Mouse (Mus musculus) heart, embryonic 13.5 days (tissue): Measurements from ENCODE around the gene Mapkbp1. TPM values are rescaled to one million over a fixed set of nuclear protein-coding genes. Genes with fewer than 3 reads are reported as not detected.

Source experiments
- ATAC-seq: fragments of 200-750 bp; cut with Nextera tagmentation; 2 replicates; pipeline ENCODE4 v1.8.0; 2017; ENCODE audit warnings: moderate TSS enrichment; ENCODE audit not compliant: insufficient number of reproducible peaks, low FRiP score, low TSS enrichment; ENCODE audit errors: extremely low read depth
- H3K27ac ChIP-seq: fragments of 300-500 bp; sonication (generic); replicated peaks from 2 replicates; pipeline ENCODE4 v1.5.1; 2015; ENCODE audit warnings: moderate library complexity, mild to moderate bottlenecking, inconsistent platforms
- H3K27me3 ChIP-seq: fragments of 300-500 bp; sonication (generic); replicated peaks from 2 replicates; pipeline ENCODE4 v1.6.1; 2015; ENCODE audit warnings: mild to moderate bottlenecking, inconsistent platforms
- H3K36me3 ChIP-seq: fragments of 300-500 bp; sonication (generic); 2 replicates; pipeline ENCODE4 v1.6.1; 2015; ENCODE audit warnings: mild to moderate bottlenecking, inconsistent platforms
- H3K4me1 ChIP-seq: fragments of 300-500 bp; sonication (generic); 2 replicates; pipeline ENCODE4 v1.6.1; 2015; ENCODE audit warnings: inconsistent platforms
- H3K4me2 ChIP-seq: fragments of 300-500 bp; sonication (generic); 2 replicates; pipeline ENCODE4 v1.6.1; 2015; ENCODE audit warnings: inconsistent platforms, mild to moderate bottlenecking, moderate library complexity
- H3K4me3 ChIP-seq: fragments of 300-500 bp; sonication (generic); 2 replicates; pipeline ENCODE4 v1.5.1; 2015; ENCODE audit warnings: moderate library complexity, mild to moderate bottlenecking, inconsistent platforms
- H3K9ac ChIP-seq: fragments of 300-500 bp; sonication (generic); 2 replicates; pipeline ENCODE4 v1.6.1; 2015; ENCODE audit warnings: inconsistent platforms, mild to moderate bottlenecking, moderate library complexity
- H3K9me3 ChIP-seq: fragments of 300-500 bp; sonication (generic); 2 replicates; pipeline ENCODE4 v1.6.1; 2016; ENCODE audit warnings: inconsistent platforms
- WGBS: fragments of 180-500 bp; shearing (Covaris S2); methylation state at CpG from one replicate; pipeline ENCODE4 v1.1.7; 2015; ENCODE audit warnings: mixed read lengths; 5-methylcytosine and 5-hydroxymethylcytosine counted together
- polyA plus RNA-seq: library from polyadenylated mRNA; unstranded; fragments of >200 nt; fragmentation: Nextera tagmentation; extraction: Ambion mirVana; gene quantifications from 2 replicates; pipeline ENCODE4 v1.2.1, GENCODE M21; 2015

Mapkbp1 gene
- polyA plus RNA-seq: 1.5 and 1.8 TPM in 2 replicates

GRCm38 (mm10) chr2:119972537-119972879 is at the start of gene Mapkbp1:
TSS of gene Mapkbp1 (plus strand) at chr2:119972699.
- ATAC-seq: peak; percentile 58; the same call in 1 of the 2 replicates
- Histone ChIP-seq H3K4me1 (peaks cover 22% of the 10 kb centered on the region), H3K9ac (peak within 1 kb of the TSS; percentile 93), H3K4me2 (peak within 1 kb of the TSS; percentile 87), H3K4me3 (peak within 1 kb of the TSS; percentile 87), H3K27ac (peak within 1 kb of the TSS; percentile 78), H3K9me3 (no peaks in the 10 kb centered on the region), H3K27me3 (no peaks in the 10 kb centered on the region), H3K36me3 (peaks cover 6% of the 10 kb centered on the region)
- under 1% methylated on average over 19 of the region's 19 CpGs for WGBS

GRCm38 (mm10) chr2:119970571-119970970 is 1.9 kb upstream of the Mapkbp1 start:
- Histone ChIP-seq H3K36me3 (peaks cover 19% of the 10 kb centered on the region), H3K4me1 (peaks cover 22% of the 10 kb centered on the region), H3K9me3 (no peaks in the 10 kb centered on the region), H3K4me3 (no peak overlapping the region), H3K9ac (no peak overlapping the region), H3K4me2 (no peak overlapping the region), H3K27ac (no peak overlapping the region), H3K27me3 (no peaks in the 10 kb centered on the region)
- no peak for ATAC-seq
- 38% methylated on average over 9 of the region's 9 CpGs for WGBS

- Histone ChIP-seq H3K9ac (no peak overlapping the region), H3K36me3 (peaks cover 12% of the 10 kb centered on the region), H3K4me2 (peak overlapping the region; percentile 87), H3K27ac (peak overlapping the region; percentile 78; the same call in 1 of the 2 replicates), H3K27me3 (no peaks in the 10 kb centered on the region), H3K4me3 (peak overlapping the region; percentile 87), H3K9me3 (no peaks in the 10 kb centered on the region), H3K4me1 (peaks cover 22% of the 10 kb centered on the region)
- ATAC-seq: no peak
- WGBS: 68% methylated on average over 3 of the region's 3 CpGs
These were observed 1.2 kb upstream of the Mapkbp1 start for GRCm38 (mm10) chr2:119971316-119971715.

- H3K4me1 ChIP-seq: peaks cover 22% of the 10 kb centered on the region
- no peaks in the 10 kb centered on the region for H3K9me3 ChIP-seq
- 2% methylated on average over 32 of the region's 32 CpGs for WGBS
- peak overlapping the region; percentile 78 for H3K27ac ChIP-seq
- peak overlapping the region; percentile 87 for H3K4me3 ChIP-seq
- H3K4me2 ChIP-seq: peak overlapping the region; percentile 87
- no peaks in the 10 kb centered on the region for H3K27me3 ChIP-seq
- peak; percentile 96 for ATAC-seq
- H3K9ac ChIP-seq: peak overlapping the region; percentile 93
- H3K36me3 ChIP-seq: peaks cover 6% of the 10 kb centered on the region
These were observed 512 bp upstream of the Mapkbp1 start for GRCm38 (mm10) chr2:119971837-119972536.

GRCm38 (mm10) chr2:119980343-119980986 is 8.0 kb downstream of the Mapkbp1 start:
- no peak overlapping the region for H3K27ac ChIP-seq
- peaks cover 4% of the 10 kb centered on the region for H3K36me3 ChIP-seq
- H3K4me1 ChIP-seq: peaks cover 13% of the 10 kb centered on the region; the same call in 1 of the 2 replicates
- no peak overlapping the region for H3K4me2 ChIP-seq
- ATAC-seq: no peak
- H3K27me3 ChIP-seq: no peaks in the 10 kb centered on the region
- H3K4me3 ChIP-seq: no peak overlapping the region
- no peaks in the 10 kb centered on the region for H3K9me3 ChIP-seq
- 83% methylated on average over 7 of the region's 7 CpGs for WGBS
- H3K9ac ChIP-seq: no peak overlapping the region

GRCm38 (mm10) chr2:119981631-119982030 is 9.1 kb downstream of the Mapkbp1 start:
- ATAC-seq: no peak
- Histone ChIP-seq H3K9me3 (no peaks in the 10 kb centered on the region), H3K9ac (no peak overlapping the region), H3K4me1 (peaks cover 20% of the 10 kb centered on the region), H3K27ac (no peak overlapping the region), H3K27me3 (no peaks in the 10 kb centered on the region), H3K4me2 (no peak overlapping the region), H3K4me3 (no peak overlapping the region), H3K36me3 (peaks cover 4% of the 10 kb centered on the region)
- 71% methylated on average over 2 of the region's 2 CpGs for WGBS

- H3K27ac ChIP-seq: no peak overlapping the region
- peaks cover 8% of the 10 kb centered on the region for H3K36me3 ChIP-seq
- H3K4me3 ChIP-seq: no peak overlapping the region
- no peak overlapping the region for H3K9ac ChIP-seq
- peaks cover 14% of the 10 kb centered on the region for H3K4me1 ChIP-seq
- H3K4me2 ChIP-seq: no peak overlapping the region
- ATAC-seq: no peak
- WGBS: 58% methylated on average over 8 of the region's 8 CpGs
- H3K9me3 ChIP-seq: no peaks in the 10 kb centered on the region
- no peaks in the 10 kb centered on the region for H3K27me3 ChIP-seq
These were observed 13.4 kb downstream of the Mapkbp1 start for GRCm38 (mm10) chr2:119985871-119986270.

- H3K4me1 ChIP-seq: peaks cover 14% of the 10 kb centered on the region
- H3K4me2 ChIP-seq: no peak overlapping the region
- no peak overlapping the region for H3K4me3 ChIP-seq
- H3K9ac ChIP-seq: no peak overlapping the region
- ATAC-seq: no peak
- WGBS: 62% methylated on average over 6 of the region's 6 CpGs
- no peak overlapping the region for H3K27ac ChIP-seq
- H3K27me3 ChIP-seq: no peaks in the 10 kb centered on the region
- peaks cover 8% of the 10 kb centered on the region for H3K36me3 ChIP-seq
- H3K9me3 ChIP-seq: no peaks in the 10 kb centered on the region
These were observed 13.9 kb downstream of the Mapkbp1 start for GRCm38 (mm10) chr2:119986369-119986768.

- no peak for ATAC-seq
- Histone ChIP-seq H3K9ac (no peak overlapping the region), H3K4me3 (no peak overlapping the region), H3K27ac (no peak overlapping the region), H3K4me2 (no peak overlapping the region), H3K27me3 (no peaks in the 10 kb centered on the region), H3K4me1 (peaks cover 14% of the 10 kb centered on the region), H3K36me3 (0 out of 2 replicates have a peak, but pooled peaks cover 4% of the 10 kb centered on the region), H3K9me3 (no peaks in the 10 kb centered on the region)
- 86% methylated on average over 2 of the region's 2 CpGs for WGBS
These were observed 14.9 kb downstream of the Mapkbp1 start for GRCm38 (mm10) chr2:119987441-119987840.

- Histone ChIP-seq H3K27me3 (no peaks in the 10 kb centered on the region), H3K27ac (no peak overlapping the region), H3K36me3 (0 out of 2 replicates have a peak, but pooled peaks cover 4% of the 10 kb centered on the region), H3K4me3 (no peak overlapping the region), H3K4me1 (peaks cover 14% of the 10 kb centered on the region), H3K9me3 (no peaks in the 10 kb centered on the region), H3K9ac (no peak overlapping the region), H3K4me2 (no peak overlapping the region)
- no peak for ATAC-seq
- 83% methylated on average over 4 of the region's 4 CpGs for WGBS
These were observed 16.5 kb downstream of the Mapkbp1 start for GRCm38 (mm10) chr2:119988952-119989351.

GRCm38 (mm10) chr2:119990881-119991280 is 18.4 kb downstream of the Mapkbp1 start:
- Histone ChIP-seq H3K27me3 (no peaks in the 10 kb centered on the region), H3K9me3 (no peaks in the 10 kb centered on the region), H3K27ac (no peak overlapping the region), H3K4me1 (peaks cover 27% of the 10 kb centered on the region), H3K36me3 (0 out of 2 replicates have a peak, but pooled peaks cover 4% of the 10 kb centered on the region), H3K4me2 (no peak overlapping the region), H3K4me3 (no peak overlapping the region), H3K9ac (no peak overlapping the region)
- 71% methylated on average over 6 of the region's 6 CpGs for WGBS
- ATAC-seq: no peak
